Mouse (Mus musculus): ENCODE measurements at regions not wholly inside any gene's neighbourhood (a gene's known extent, or its start where the extent isn't known, plus 50 kb on each side); places are given as distances from the start of the nearest gene placed in this dataset.
"Not testable (repeated sequence)": the region's sequence is repeated elsewhere in the genome, so short reads cannot be mapped to it uniquely, and the experiment has no call there.

DNA sequence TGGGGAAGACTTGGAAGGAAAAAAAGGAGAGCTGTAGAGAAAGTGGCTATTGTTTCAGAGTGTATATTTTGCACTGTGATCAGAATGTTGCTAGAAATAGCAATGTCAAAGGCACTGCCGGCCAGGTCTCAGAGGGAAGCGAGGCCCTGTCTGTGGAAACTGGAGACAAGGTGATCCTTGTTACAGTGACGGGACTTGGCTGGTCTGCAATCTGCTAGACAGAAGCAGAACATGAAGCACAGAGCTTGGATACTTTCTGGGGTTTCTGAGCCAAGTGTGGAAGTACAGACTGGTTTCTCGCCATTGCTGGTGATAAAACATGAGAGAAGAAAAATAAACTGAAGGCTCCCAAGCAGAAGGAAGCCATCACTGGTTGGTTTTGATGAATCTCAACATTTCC is 198.3 kb upstream of the Slc7a14 start:
- peak; percentile 35 to 58 for DNase-seq
- intact Hi-C loops (cut with DNase I), result no loop called here

DNA sequence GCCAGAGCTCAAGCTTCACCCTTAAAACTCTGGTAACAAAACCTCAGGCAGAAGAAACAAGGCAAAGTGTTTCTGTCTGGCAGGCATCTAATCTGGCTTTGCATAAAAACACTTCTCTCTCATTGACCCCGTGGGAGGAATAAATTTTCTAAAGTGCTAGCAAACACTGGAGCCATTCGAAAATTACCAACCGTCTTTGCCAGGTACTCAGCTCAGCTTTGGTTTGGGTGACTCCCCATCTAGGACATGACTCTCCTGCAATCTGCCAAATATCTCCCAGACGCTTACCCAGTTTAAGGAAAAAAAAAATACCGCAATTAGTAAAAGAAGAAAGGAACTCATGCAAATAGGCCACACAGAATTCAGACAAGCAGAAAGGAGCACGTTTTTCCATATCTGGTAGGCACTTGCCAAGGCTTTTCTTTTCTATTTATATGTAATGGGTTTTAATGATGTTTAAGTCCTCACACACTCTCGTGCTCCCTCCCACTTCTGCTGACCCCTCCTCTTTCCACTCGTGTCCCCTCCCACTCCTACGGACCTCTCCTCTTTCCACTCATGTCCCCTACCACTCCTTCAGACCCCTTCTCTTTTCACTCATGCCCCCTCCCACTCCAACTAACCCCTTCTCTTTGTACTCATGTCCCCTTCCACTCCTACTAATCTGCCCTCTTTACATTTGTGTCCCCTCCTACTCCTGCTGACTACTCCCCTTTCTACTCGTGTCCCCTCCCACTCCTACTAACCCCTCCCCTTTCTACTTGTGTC is 189.2 kb upstream of the Slc7a14 start:
- intact Hi-C loops (cut with DNase I), result no loop called here
- no peak for DNase-seq

DNA sequence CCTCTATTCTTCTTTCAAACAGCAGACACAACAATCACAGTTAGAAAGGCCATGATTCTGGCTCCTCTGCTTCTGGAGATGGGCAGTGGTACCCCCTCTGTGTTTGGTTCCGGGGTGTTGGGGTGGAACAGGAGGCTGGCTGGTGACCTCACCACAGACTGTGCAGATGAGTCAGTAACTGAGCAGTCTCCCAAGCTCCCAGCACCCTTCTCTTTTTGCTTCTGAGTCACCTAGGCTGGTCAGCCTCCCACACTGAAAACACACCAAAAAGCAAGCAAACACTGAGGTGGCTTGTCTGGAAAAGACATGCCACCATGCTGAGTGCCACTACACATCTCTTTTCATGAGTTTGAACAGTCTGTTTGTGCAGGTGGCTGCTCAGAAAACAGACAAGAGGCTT is 185.1 kb upstream of the Slc7a14 start:
- DNase-seq, result no peak
- intact Hi-C loops (cut with DNase I), result no loop called here

DNA sequence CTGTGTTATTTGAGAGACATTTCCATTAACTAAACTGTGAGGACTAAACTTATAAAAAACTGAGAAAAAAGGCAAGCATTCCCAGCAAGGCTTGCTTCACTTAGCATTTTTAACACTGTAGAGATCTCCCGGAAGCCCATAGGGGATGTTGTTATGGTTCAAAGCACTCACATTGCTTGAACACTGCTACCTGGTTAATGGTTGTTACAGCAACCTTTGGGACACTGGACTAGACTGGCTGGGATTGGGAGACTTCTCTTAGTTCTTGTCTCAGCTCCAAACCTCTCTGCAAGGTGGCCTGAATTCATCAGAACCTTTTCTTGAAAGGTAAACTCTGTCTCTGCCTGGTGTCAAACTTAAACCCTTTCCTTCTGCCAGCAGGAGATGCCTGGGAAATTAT is 184.5 kb upstream of the Slc7a14 start:
- intact Hi-C loops (cut with DNase I), result no loop called here
- DNase-seq, result no peak

DNA sequence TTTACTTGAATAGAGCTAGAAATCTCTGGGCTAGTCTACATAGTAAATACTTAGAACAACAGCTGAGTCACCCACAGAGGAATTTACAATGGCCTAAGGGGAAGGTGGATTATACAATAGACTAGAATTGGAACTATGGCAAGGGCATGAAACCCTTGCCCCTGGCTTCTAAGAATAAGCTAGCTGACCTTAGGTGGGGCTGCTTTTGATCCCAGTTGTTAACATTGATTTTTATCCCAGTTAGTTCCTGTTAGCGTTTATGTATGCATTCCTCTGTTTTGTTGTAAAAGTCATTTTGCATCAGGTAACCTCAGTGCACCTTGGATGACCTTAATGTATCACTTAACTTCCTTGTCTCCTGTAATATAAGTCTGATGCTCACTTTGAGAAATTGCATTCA is 181.6 kb upstream of the Slc7a14 start:
- DNase-seq; intact Hi-C loops (cut with DNase I): not testable (repeated sequence)

DNA sequence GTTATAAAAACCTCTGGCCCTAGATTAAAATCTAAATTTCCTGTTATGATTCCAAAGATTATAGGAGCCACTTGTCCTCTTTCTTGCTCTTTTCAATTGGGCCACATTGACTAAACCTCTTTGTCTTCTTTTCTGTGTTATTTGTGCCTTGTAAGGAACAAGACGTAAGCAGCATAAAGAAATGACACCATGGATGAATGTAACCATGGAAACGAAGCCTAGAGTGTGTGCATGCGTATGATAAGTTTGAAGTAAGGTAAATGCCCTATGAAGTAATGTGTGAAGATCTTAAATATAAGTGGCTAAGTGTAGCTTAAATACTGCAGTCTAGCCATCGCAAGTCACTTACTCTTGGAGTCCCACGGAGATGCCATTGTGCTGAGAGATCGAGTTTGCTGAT is 177.4 kb upstream of the Slc7a14 start:
- no peak for DNase-seq
- intact Hi-C loops (cut with DNase I), result no loop called here

DNA sequence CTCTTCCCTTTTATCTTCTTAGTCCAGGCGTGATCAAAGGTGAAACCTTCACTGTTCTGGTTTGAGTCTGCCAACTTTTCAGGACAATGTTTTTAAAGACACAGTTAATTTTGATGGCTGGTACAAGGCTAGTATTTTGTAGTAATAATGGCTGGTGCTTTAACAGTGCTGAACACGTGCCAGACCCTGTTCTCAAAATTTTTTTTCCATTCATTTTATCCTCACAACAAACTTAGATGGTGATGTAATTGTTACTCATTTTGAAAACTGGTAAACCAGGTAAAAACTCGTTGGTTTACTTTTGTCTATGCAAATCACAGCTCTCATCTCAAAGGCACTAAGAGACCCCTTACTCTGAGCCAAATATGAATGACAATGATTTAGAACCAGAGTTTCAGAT is 171.8 kb upstream of the Slc7a14 start:
- intact Hi-C loops (cut with DNase I), result no loop called here
- no peak for DNase-seq

DNA sequence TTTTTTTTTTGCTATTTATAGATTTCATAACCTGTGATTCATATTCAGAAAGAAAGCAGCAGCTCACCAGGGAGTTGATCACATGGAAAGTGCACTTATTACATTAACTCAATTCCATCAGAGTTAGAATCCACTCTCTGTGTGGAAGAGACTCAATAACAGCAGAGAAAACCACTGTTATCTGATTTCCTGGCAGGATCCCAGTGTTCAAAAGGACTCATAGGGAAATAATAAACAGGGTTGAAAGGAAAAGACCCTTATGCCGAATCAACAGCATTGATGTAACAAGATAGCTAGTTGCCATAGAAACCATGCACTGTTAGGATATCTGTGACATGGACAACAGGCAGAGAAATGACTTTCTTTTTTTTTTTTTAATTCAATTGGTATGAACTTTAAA is 157.7 kb upstream of the Slc7a14 start:
- intact Hi-C loops (cut with DNase I), result no loop called here
- DNase-seq, result no peak

DNA sequence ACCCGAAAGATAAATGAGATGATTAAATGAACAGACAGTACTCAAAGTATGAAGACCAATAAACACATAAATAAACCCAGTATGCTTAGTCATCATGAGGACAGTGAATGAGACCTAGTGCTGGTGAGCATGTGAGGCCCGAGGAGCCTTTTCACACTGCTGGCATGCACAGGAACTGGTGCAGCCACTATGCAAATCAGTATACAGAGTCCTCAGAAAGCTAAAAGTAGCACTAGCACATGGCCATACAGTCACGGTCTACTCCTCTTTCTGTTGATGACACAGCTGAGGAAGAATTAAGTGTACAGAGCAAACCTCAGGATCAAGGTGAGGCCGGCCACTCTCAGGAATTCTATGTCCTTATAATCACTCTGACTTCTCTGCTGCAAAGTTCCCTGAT is 154.1 kb upstream of the Slc7a14 start:
- DNase-seq, result no peak
- intact Hi-C loops (cut with DNase I), result no loop called here

DNA sequence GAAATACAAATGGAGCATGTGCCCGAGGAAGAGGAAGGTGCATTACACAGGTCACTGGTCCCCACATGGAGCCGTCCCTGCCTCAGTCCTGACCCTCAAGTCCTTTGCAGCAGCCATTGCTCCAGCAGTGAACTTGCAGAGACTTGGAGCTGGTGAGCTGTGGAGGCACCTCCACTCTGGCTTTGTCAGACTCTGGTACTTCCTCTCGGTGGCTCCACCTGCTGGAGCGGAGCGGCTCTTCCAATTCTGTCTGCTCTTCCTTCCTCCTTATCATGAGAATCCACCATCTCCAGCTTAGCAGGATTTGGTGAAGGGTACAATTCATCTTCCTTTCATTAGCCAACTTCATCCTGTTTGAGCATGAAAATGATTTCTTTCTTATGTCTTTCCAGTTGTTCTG is 149.3 kb upstream of the Slc7a14 start:
- peak; percentile 19 to 54 for DNase-seq
- intact Hi-C loops (cut with DNase I), result loop anchor here (1.0 kb wide), 1 partner anchor 313 kb away; no protein-coding TSS in a partner anchor

DNA sequence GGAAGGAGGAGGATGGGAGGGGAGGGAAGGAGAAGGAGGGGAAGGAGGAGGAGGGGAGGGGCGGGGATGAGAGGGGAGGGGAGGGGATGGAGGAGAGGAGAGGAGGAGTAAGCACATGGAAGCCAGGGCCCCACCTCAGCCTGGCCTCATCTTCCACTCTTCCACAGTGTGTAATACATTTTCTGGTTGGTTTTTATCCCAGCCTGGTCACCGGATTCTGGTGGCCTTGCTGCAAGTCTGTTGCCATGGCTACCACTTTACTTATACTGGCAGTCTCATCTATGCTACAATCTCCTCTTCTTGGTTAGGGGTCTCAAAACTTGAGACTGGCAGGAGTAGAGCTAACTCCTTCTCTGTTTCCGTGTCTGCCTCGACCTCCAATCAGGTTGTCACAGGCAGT is 147.8 kb upstream of the Slc7a14 start:
- intact Hi-C loops (cut with DNase I), result no loop called here

DNA sequence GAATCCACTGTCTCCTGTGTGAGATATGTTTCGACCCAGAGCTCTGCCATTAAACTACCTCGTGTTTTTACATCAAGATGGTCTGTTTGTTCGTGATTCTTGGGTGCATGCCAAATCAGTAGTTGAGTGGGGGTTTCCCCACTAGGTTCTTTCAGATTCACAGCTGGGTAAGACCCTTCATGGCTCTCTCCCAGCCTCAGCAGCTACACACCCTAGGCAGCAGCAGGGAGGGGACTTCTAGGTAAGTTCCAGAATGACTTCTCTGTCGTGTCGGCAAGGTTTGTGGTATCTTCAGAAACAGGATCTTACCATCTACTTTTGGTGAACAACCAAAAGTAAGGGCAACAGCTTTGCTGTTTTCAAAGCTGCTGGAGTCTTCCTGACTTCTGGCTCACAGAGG is 144.9 kb upstream of the Slc7a14 start:
- DNase-seq, result no peak
- intact Hi-C loops (cut with DNase I), result no loop called here

More for the DNA sequence above, 147.8 kb upstream of the Slc7a14 start:
- no peak for DNase-seq

DNA sequence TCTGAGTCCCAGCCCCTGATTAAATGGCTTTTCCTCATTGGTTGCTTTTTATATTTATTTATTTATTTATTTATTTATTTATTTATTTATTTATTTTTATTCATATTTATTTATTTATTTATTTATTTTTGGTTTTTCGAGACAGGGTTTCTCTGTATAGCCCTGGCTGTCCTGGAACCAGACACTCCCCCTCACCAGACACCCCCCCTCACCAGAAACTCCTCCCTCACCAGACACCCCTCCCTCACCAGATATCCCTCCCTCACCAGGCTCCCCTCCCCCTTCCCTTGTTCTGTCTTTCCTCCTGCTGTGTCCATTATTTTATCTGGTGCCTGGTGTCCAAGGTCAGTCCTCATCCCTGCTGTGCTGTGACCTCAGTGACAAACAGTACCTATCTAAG is 134.7 kb upstream of the Slc7a14 start:
- intact Hi-C loops (cut with DNase I), result no loop called here
- DNase-seq, result no peak

DNA sequence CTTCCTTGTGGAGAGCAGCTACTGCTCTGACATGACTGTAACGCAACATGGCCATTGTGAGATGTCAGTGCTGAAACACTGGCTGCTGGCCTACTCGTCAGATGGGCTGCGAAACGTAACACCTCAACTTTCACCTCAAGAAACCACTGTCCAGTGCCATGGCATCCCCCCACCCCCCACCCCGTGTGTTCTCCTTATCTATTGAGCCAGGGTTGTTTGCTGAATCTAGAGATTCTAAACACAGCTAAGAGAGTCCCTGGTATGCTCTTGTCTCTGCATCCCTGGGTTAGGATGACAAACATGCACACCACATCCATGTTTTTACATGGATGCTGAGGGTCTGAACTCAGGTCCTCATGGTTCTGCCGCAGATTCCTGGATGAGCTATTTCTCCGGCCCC is 134.1 kb upstream of the Slc7a14 start:
- no peak for DNase-seq
- intact Hi-C loops (cut with DNase I), result no loop called here

DNA sequence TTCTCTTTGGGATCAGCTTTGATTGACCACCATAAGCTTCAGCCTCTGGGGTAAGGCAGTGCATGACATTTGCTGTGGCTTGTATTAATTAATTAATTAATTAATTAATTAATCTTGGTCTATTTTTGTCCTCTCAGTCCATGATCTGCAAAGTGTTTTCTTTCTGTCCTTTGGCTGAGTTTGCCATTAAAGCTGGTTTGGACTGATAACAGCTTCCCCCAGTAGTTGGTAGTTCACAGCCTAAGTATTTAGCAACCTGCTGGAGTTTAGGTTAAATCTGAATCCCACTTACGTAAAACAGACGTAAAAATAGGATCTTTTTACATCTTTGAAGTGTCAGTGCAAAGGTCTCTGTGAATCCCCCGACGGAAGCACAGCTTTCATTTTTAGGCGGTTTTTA is 133.7 kb upstream of the Slc7a14 start:
- intact Hi-C loops (cut with DNase I), result no loop called here
- DNase-seq, result no peak

DNA sequence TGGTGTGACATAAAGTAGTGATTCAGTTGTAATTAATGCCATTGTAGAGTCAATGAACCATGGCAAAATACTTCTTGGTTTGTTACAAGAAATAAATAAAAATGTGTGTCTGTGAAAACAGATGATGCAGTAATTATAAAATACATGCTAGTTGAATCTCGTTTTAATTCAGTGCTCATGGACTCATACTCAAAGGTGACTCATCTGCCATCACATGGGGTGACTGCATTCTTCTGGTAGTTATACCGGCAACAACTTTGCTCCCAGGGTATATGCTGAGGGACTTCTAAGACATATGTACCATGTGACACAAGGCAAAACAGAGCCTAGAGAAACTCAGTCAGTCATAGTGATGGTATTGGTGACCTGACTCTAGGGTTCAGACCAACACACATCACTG is 130.1 kb upstream of the Slc7a14 start:
- DNase-seq, result no peak
- intact Hi-C loops (cut with DNase I), result no loop called here

DNA sequence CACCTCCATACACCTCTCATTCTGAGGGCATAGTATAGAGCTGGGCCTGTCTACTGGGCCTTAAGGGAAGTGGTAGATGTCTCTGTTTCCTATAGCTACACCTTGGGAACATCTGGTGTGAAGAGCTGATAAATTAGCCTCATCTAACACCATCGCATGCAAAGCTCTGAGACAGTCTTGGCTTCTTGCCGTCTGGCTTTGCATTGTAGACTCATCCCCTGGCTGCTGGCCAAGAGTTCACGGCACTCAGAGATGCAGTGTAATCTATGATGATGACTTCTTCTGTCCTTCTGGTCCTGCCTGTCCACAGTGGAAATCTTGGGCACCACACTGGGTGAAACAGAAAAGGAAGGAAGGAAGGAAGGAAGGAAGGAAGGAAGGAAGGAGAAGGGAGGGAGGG is 127.8 kb upstream of the Slc7a14 start:
- intact Hi-C loops (cut with DNase I), result no loop called here
- no peak for DNase-seq

DNA sequence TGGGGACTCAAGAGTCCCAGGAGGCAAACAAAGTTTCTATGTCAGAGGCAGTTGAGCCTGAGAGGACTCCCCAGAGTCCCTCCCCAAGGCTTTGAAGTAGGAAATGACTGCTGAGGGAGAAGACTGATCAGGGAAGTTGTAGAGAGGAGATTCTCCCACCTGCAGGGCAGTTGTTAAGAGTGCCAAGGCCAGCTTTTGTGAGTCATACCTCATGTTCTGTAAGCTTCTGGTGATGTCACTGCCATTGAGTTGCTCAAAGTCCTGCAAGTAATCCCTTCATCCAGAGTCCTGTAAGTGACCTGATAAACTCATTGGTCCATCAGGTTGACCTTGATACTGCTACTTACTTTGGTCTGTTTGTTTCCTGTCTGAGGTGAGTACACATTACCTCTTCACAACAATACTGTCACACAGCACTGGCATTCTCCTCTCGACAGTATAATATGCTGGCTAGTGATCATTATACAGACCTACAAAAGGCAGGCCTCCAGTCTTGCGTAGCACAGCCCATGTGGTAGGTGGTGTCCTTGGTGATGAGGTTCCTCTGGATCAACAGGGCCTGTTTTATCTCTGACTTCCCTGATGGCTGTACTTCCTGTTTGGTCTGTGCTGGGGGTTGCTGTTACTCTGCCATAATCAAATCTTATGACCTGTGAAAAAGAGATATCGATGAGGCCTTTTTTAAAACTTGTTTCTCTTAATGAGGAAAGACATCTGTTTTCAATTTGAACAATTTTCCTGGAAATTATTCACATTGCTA is 125.2 kb upstream of the Slc7a14 start:
- intact Hi-C loops (cut with DNase I), result no loop called here
- DNase-seq, result no peak

DNA sequence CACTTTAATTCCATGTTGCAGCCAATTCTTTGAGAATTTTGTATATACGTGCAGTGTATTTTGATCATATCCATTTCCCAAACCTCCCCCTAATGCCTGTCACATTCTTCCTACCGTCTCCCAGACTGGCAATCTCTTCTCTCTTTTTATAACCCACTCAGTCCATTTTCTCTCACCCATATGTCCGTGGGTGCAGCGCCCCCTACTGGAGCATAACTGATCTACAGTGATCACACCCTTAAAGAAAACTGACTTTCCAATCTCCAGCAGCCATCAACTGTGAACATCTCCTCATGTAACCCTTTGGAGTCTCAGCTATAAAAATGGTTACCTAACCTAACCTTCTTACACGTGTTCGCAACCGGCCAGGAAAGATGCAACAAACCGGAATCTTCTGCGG is 123.0 kb upstream of the Slc7a14 start:
- no peak for DNase-seq
- intact Hi-C loops (cut with DNase I), result no loop called here

DNA sequence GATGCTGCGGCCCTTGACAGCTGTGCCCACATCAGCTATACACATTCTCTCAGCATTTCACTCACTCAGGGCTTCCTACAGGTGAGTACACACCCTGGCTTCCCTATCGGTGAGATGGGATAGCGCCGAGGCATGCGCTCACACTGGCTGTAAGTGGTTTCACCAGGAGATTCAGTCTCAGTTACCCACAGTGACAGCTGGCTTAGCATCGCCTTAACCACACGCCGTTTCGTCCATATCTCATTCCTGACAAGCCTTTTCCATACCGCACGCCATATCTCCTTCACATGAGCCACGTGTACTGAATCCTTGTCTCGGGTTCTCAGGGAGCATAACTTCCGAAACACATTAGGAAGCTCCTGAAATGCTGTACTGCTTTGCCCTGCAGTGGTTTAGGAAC is 113.3 kb upstream of the Slc7a14 start:
- intact Hi-C loops (cut with DNase I), result no loop called here
- DNase-seq, result no peak

DNA sequence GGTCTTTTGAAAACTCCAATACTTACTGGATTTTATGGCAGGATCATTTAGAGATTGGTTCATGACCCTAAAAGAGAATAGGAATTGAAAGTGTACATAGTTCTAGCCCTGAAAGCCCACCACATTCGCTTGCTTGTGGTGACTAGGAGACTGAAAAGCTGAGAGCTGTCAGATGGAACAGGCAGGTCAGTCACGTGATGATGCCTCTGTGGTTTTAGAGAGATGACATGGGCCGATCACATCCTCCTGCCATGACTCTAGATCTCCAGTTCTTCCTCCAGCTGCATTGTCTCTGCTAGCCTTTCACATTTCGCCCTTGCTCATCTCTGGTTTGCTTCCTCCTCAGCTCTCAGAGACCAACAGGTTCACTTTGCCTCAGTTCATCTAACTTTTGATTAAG is 98.6 kb upstream of the Slc7a14 start:
- no peak for DNase-seq
- intact Hi-C loops (cut with DNase I), result no loop called here

DNA sequence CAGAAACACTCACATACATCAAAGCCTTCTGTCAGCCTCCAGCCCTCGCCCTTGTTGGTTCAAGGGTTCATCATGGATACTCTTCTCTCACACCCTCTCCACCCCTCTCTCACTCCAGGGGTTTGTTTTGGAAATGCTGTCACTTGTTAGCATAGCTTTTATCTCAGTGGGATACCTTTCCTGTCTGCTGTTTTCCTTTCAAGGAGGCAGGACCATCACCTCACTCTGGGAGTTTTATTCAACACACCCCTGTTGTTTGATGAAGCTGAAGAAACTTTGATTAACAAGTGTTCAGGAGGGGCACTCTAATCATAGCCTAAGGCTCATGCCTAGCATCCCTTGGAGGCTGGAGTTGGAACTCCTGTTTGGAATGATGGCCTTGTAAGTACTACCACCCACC is 95.7 kb upstream of the Slc7a14 start:
- intact Hi-C loops (cut with DNase I), result no loop called here
- DNase-seq, result no peak

DNA sequence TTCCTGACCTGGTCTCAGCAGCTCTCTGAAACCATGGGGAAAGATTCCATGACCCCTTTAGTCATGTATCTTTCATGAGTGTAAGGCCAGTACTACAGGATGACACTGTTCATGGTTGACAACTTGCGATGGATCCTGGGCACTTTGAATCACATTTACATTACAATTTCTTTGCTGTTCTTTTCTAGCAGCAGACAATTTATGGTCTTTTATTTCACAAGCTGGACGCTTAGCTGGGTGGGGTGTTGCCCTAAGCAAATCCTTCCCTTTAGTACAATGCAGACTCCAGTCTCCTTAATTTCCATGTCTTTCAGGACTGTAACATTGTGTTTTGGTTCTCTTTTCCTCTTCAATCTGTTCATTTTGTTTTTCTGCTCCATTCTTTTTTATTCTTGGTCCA is 89.0 kb upstream of the Slc7a14 start:
- intact Hi-C loops (cut with DNase I), result no loop called here
- no peak for DNase-seq
